Mouse (Mus musculus) limb, embryonic 12.5 days (tissue): Measurements from ENCODE around the gene Als2cr12. TPM values are rescaled to one million over a fixed set of nuclear protein-coding genes. Genes with fewer than 3 reads are reported as not detected.
"Not testable (repeated sequence)": the region's sequence is repeated elsewhere in the genome, so short reads cannot be mapped to it uniquely, and the experiment has no call there.

Experiments used
- ATAC-seq: fragments of 200-750 bp; cut with Nextera tagmentation; 2 replicates; pipeline ENCODE4 v1.8.0; 2017; ENCODE audit warnings: low read depth, moderate TSS enrichment; ENCODE audit not compliant: insufficient number of reproducible peaks, insufficient read depth, low FRiP score, low TSS enrichment
- H3K27ac ChIP-seq: fragments of 300-500 bp; sonication (generic); 2 replicates; pipeline ENCODE4 v1.5.1; 2016; ENCODE audit warnings: mild to moderate bottlenecking, moderate library complexity
- H3K27me3 ChIP-seq: fragments of 300-500 bp; sonication (generic); 2 replicates; pipeline ENCODE4 v1.6.1; 2016; ENCODE audit warnings: mild to moderate bottlenecking, moderate library complexity
- H3K36me3 ChIP-seq: fragments of 300-500 bp; sonication (generic); 2 replicates; pipeline ENCODE4 v1.6.1; 2016; ENCODE audit warnings: mild to moderate bottlenecking, moderate library complexity
- H3K4me1 ChIP-seq: fragments of 300-500 bp; sonication (generic); replicated peaks from 2 replicates; pipeline ENCODE4 v1.6.1; 2016
- H3K4me2 ChIP-seq: fragments of 300-500 bp; sonication (generic); 2 replicates; pipeline ENCODE4 v1.6.1; 2016; ENCODE audit warnings: mild to moderate bottlenecking, moderate library complexity
- H3K4me3 ChIP-seq: fragments of 300-500 bp; sonication (generic); replicated peaks from 2 replicates; pipeline ENCODE4 v1.5.1; 2016; ENCODE audit warnings: mild to moderate bottlenecking
- H3K9ac ChIP-seq: fragments of 300-500 bp; sonication (generic); replicated peaks from 2 replicates; pipeline ENCODE4 v1.6.1; 2016; ENCODE audit warnings: mild to moderate bottlenecking, moderate library complexity
- H3K9me3 ChIP-seq: fragments of 300-500 bp; sonication (generic); 2 replicates; pipeline ENCODE4 v1.6.1; 2016; ENCODE audit warnings: mild to moderate bottlenecking, moderate library complexity
- WGBS: fragments of 180-500 bp; shearing (Covaris S2); methylation state at CpG from one replicate; pipeline ENCODE4 v1.1.7; 2016; 5-methylcytosine and 5-hydroxymethylcytosine counted together
- polyA plus RNA-seq: library from polyadenylated mRNA; unstranded; fragments of >200 nt; fragmentation: Nextera tagmentation; extraction: Ambion mirVana; gene quantifications from 2 replicates; pipeline ENCODE4 v1.2.1, GENCODE M21; 2016

Gene Als2cr12
- polyA plus RNA-seq, 1 experiment from 2014 or later = not detected

DNA sequence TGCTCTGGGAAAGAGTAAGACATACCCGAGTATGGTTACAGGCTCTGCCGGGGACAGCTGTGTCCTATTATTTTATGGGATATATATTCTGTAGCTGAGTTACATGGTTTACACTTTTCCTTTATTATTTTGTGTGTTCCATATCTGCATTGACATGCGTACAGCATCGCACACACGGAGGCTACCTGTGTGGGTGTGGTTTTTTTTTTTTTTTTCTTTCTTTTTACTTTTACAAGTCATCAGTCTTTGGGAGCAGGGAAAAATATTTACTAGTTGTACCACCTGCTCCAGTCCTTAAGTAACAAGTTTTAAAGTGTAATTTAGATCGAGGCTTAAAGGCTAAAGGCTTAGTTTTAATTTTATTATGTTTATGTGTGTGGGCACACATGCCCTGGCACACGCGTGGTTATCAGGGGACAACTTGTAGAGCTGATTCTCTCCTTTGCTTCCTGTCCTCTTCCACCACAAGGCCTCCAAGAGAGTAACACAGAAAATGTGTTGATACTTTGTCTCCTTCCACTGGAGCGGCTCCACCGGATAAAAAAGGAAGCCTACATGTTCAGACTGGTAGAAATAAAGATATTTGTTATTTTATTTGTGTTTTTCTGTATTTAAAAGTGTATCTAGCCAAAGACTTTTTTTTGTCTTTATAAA is 15.0 kb upstream of the Als2cr12 start:
- peak overlapping the region; percentile 68 for H3K4me2 ChIP-seq
- no peak for ATAC-seq
- no peaks in the 10 kb centered on the region for H3K27me3 ChIP-seq
- H3K4me1 ChIP-seq = peaks cover 12% of the 10 kb centered on the region
- peak overlapping the region; percentile 83 for H3K9ac ChIP-seq
- peaks cover 9% of the 10 kb centered on the region; the same call in 1 of the 2 replicates for H3K36me3 ChIP-seq
- H3K9me3 ChIP-seq = no peaks in the 10 kb centered on the region
- WGBS = 45% methylated on average over 10 of the region's 10 CpGs
- H3K27ac ChIP-seq = peak overlapping the region; percentile 99
- peak overlapping the region; percentile 57 for H3K4me3 ChIP-seq

GRCm38 (mm10) chr1:58710043-58710442 is 14.3 kb upstream of the Als2cr12 start:
- H3K4me1 ChIP-seq = peaks cover 12% of the 10 kb centered on the region
- not testable (repeated sequence) for H3K9ac ChIP-seq, H3K27me3 ChIP-seq, H3K4me3 ChIP-seq, H3K36me3 ChIP-seq, H3K4me2 ChIP-seq, H3K9me3 ChIP-seq, H3K27ac ChIP-seq, ATAC-seq
- 86% methylated on average over 1 of the region's 1 CpGs for WGBS

DNA sequence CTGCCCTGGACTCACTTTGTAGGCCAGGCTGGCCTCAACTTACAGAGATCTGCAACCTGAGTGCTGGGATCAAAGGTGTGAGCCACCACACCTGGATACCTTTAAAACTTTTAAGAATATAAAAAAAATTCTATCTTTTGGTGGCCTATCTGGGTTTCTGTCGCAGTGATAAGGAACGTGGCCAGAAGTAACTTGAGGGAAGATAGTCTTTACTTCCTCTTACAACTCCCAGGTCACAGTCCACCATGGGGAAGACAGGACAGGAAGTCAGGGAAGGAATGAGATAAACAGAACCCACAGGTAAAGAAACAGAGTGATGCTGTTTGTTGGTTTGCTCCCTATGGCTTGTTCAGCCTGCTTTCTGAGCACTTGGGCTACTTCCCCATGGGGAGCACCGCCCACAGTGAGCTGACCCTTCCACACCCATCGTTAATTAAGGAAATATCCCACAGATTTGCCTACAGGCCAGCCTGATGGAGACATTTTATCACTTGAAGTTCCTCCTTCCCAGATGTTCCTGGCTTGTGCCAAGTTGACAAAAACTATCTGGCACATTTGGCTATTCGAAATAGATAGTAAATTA is 4.9 kb upstream of the Als2cr12 start:
- H3K27me3 ChIP-seq, H3K4me1 ChIP-seq, H3K27ac ChIP-seq, H3K36me3 ChIP-seq, H3K4me2 ChIP-seq, ATAC-seq, H3K9ac ChIP-seq, H3K4me3 ChIP-seq, H3K9me3 ChIP-seq: not testable (repeated sequence)
- 79% methylated on average over 5 of the region's 5 CpGs for WGBS

DNA sequence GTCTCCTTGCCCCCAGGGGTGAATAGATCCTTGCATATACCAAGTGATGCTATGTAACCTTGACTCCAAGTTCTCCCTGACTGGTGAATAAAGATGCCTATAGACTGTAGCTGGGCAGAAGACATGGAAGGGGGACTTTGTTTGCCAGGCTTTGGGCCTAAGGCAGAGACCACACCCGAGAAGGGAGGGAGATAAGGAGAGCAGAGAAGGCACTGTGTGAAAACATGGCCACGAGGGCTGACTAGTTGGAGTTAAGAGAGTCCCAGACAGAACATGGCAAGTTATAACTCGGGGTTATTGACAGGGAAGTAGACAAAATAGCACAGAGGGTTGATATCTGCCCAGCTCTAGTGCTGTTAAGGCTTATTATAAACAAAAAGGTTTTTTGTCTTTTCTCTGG is 4.2 kb upstream of the Als2cr12 start:
- Histone ChIP-seq H3K27me3 (no peaks in the 10 kb centered on the region), H3K9me3 (no peaks in the 10 kb centered on the region), H3K9ac (no peak overlapping the region), H3K4me3 (no peak overlapping the region), H3K36me3 (no peaks in the 10 kb centered on the region), H3K4me1 (no peaks in the 10 kb centered on the region), H3K4me2 (no peak overlapping the region), H3K27ac (no peak overlapping the region)
- WGBS = 67% methylated on average over 3 of the region's 3 CpGs
- no peak for ATAC-seq

DNA sequence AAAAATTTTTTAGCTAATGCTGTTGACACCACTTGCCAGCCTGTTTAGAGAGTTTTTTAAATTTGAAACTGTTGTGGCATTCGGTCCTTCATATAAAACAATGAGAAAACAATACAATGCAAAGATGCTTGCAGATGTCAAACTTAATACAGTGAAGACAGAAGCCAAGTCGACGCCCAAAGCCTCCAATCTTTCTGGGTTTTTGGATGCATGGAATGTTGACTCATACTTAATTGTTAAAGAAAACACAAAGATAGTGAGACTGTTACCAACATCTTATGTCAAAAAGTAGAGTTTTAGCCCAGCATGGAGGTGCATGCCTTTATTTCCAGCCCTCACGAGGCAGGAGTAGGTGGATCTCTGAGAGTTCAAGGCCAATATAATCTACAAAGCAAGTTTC is 3.0 kb upstream of the Als2cr12 start:
- Histone ChIP-seq H3K27me3 (no peaks in the 10 kb centered on the region), H3K27ac (no peak overlapping the region), H3K36me3 (no peaks in the 10 kb centered on the region), H3K9me3 (no peaks in the 10 kb centered on the region), H3K4me1 (no peaks in the 10 kb centered on the region), H3K9ac (no peak overlapping the region), H3K4me3 (no peak overlapping the region), H3K4me2 (no peak overlapping the region)
- WGBS = 88% methylated on average over 4 of the region's 4 CpGs
- ATAC-seq = no peak

- not testable (repeated sequence) for H3K4me2 ChIP-seq, H3K9me3 ChIP-seq, H3K4me1 ChIP-seq, H3K27ac ChIP-seq, H3K36me3 ChIP-seq, H3K4me3 ChIP-seq, ATAC-seq, H3K9ac ChIP-seq, H3K27me3 ChIP-seq
- 64% methylated on average over 1 of the region's 1 CpGs for WGBS
Observed at GRCm38 (mm10) chr1:58697607-58698006, 1.8 kb upstream of the Als2cr12 start.

DNA sequence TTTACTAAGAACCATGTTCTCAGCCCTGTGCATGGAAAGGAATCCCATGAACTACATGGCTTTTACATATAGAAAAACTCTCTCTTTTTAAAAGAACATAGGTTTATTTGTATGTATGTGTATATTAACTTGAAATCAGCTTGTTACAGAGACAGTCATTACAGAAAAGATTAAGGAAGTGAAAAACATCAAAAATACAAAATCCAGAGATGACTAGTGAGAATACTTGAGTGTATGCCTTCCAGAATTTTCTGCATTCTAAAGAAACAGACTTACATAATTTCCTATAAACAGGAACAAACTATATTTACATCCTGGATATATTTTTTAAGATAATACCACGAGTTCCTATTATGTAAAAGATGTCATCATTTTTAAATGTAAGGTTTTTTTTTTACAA is 2.1 kb downstream of the Als2cr12 start:
- no peak for ATAC-seq
- 79% methylated on average over 1 of the region's 1 CpGs for WGBS
- no peak overlapping the region for H3K27ac ChIP-seq

GRCm38 (mm10) chr1:58691718-58692117 is 4.1 kb downstream of the Als2cr12 start:
- not testable (repeated sequence) for H3K4me3 ChIP-seq, ATAC-seq, H3K9ac ChIP-seq, H3K27ac ChIP-seq, H3K4me1 ChIP-seq, H3K36me3 ChIP-seq, H3K27me3 ChIP-seq, H3K9me3 ChIP-seq, H3K4me2 ChIP-seq
- 38% methylated on average over 1 of the region's 1 CpGs for WGBS

More for the DNA sequence above, 2.1 kb downstream of the Als2cr12 start:
- H3K4me1 ChIP-seq = no peaks in the 10 kb centered on the region
- H3K27me3 ChIP-seq = no peaks in the 10 kb centered on the region
- H3K36me3 ChIP-seq = no peaks in the 10 kb centered on the region
- H3K4me3 ChIP-seq = no peak overlapping the region
- H3K4me2 ChIP-seq = no peak overlapping the region
- H3K9ac ChIP-seq = no peak overlapping the region
- H3K9me3 ChIP-seq = no peaks in the 10 kb centered on the region

- not testable (repeated sequence) for H3K4me2 ChIP-seq, ATAC-seq, H3K27me3 ChIP-seq, H3K4me3 ChIP-seq, H3K36me3 ChIP-seq, H3K9ac ChIP-seq, H3K27ac ChIP-seq, H3K4me1 ChIP-seq, H3K9me3 ChIP-seq
- WGBS = 71% methylated on average over 2 of the region's 3 CpGs
Observed at GRCm38 (mm10) chr1:58690834-58691488, 4.8 kb downstream of the Als2cr12 start.

- WGBS = 65% methylated on average over 6 of the region's 6 CpGs
- H3K9me3 ChIP-seq = no peaks in the 10 kb centered on the region
- no peak overlapping the region for H3K27ac ChIP-seq
- H3K36me3 ChIP-seq = no peaks in the 10 kb centered on the region
- H3K4me3 ChIP-seq = no peak overlapping the region
- ATAC-seq = no peak
- no peaks in the 10 kb centered on the region for H3K4me1 ChIP-seq
- no peaks in the 10 kb centered on the region for H3K27me3 ChIP-seq
- H3K4me2 ChIP-seq = no peak overlapping the region
- no peak overlapping the region for H3K9ac ChIP-seq
Observed at GRCm38 (mm10) chr1:58690006-58690744, 5.6 kb downstream of the Als2cr12 start.

GRCm38 (mm10) chr1:58689426-58689825 is 6.4 kb downstream of the Als2cr12 start:
- Histone ChIP-seq H3K9me3 (no peaks in the 10 kb centered on the region), H3K27me3 (no peaks in the 10 kb centered on the region), H3K4me2 (no peak overlapping the region), H3K9ac (no peak overlapping the region), H3K27ac (no peak overlapping the region), H3K36me3 (no peaks in the 10 kb centered on the region), H3K4me1 (no peaks in the 10 kb centered on the region), H3K4me3 (no peak overlapping the region)
- 83% methylated on average over 1 of the region's 1 CpGs for WGBS
- no peak for ATAC-seq
